Mouse (Mus musculus): ENCODE results near the gene Stk39. TPM values are rescaled to one million over a fixed set of nuclear protein-coding genes. Genes with fewer than 3 reads are reported as not detected.

The Stk39 gene
- polyA plus RNA-seq, 1 experiment from 2014 or later, result 35.8 TPM

DNA sequence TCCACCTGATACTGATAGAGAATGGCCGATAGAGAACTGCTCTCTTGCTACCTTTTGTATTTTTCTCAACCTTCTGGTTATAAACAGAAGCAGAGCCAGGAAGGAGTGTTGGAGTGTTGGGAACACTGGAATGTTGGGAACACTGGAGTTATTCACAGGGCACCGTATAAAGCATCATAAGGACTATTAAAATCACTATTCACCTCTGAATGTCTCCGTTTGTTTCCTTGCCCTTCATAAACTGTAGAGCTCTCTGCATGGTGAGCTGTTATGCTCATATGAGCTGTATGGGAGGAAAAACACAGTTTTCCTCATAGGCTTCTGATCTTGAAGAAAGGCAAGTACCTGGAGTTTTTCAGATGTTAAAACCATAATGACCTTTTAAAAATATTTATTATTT, 295.6 kb downstream of the Stk39 start:
- Histone ChIP-seq H3K4me2 (no peak overlapping the region), H3K4me1 (replicated peaks) (peaks cover under 1% of the 10 kb centered on the region; the same call in 1 of the 2 replicates), H3K4me3 (no peak overlapping the region), H3K9ac (no peak overlapping the region), H3K27ac (replicated peaks) (no peak overlapping the region; the same call in 1 of the 2 replicates), H3K9me3 (peaks cover 3% of the 10 kb centered on the region; the same call in 1 of the 2 replicates), H3K36me3 (no peaks in the 10 kb centered on the region), H3K27me3 (no peaks in the 10 kb centered on the region)
- WGBS, result 89% methylated on average over 3 of the region's 3 CpGs
- no peak for ATAC-seq (ENCODE audit: low read depth)

DNA sequence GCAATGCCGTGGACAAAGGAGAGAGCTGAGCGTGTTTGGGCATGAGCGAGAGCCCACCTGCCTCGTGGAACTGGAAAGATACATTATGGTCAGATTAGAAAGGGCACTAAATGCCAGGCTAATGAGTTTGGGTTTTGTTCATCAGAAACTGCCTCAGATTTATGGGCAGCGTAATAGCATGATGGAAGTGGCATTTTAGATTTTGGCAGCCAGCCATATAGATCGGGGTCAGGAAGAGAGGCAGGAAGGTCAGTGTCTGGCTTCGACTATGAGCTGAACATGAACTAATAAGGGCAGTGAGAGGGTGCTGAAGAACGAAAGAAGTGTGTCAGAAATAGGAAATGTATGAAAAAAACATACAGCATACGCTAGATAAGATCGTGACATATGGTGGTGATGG, 300.8 kb downstream of the Stk39 start:
- Histone ChIP-seq H3K4me3 (no peak overlapping the region), H3K4me2 (no peak overlapping the region), H3K27ac (replicated peaks) (no peak overlapping the region), H3K9ac (no peak overlapping the region), H3K9me3 (no peaks in the 10 kb centered on the region), H3K4me1 (replicated peaks) (peaks cover 6% of the 10 kb centered on the region; the same call in 1 of the 2 replicates), H3K27me3 (no peaks in the 10 kb centered on the region), H3K36me3 (no peaks in the 10 kb centered on the region)
- ATAC-seq (ENCODE audit: low read depth), result no peak
- WGBS, result 64% methylated on average over 10 of the region's 10 CpGs

DNA sequence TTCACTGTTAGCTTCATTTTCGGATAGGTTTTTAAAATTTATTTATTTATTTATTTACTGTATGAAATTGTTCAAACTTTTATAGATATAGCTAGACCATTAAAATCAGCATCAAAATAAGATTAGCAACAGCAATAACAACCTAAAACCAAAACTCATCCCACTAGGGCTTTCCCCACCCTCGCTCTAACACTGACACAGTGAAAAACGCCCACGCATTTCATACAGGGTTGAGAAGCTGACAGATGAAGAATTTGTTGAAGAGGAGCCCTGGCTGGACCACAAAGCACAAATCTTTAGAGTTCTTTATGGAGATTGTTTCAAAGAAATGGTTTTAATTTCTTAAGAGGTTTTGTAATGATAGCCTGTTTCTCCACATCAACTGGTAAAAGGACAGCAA, 310.1 kb downstream of the Stk39 start:
- no peaks in the 10 kb centered on the region for H3K27me3 ChIP-seq
- no peaks in the 10 kb centered on the region for H3K9me3 ChIP-seq
- H3K4me1 ChIP-seq (replicated peaks), result no peaks in the 10 kb centered on the region
- WGBS, result 88% methylated on average over 4 of the region's 4 CpGs
- no peak overlapping the region for H3K4me3 ChIP-seq
- no peak overlapping the region for H3K4me2 ChIP-seq
- ATAC-seq (ENCODE audit: low read depth), result no peak
- H3K36me3 ChIP-seq, result no peaks in the 10 kb centered on the region
- H3K9ac ChIP-seq, result no peak overlapping the region
- no peak overlapping the region for H3K27ac ChIP-seq (replicated peaks)

DNA sequence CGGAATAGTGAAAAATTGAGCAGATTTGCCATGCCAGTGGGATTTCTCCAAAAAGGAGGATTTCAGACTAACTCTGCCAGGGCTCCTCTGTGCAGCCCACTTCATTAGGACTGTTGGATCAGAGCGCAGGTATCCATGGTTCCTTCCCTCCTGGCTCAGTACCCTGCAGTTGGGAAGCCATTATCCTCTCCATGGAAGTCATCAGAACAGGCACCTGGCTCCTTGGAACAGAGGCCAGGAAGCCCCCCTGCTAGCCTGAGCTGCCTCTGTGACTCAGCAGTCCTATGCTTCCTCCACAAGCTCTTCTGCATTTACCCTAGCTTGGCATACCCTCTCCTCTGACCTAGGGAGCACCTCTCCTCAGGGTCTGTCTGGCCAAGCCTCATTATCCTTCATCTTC, 311.5 kb downstream of the Stk39 start:
- no peaks in the 10 kb centered on the region for H3K27me3 ChIP-seq
- H3K4me2 ChIP-seq, result no peak overlapping the region
- no peaks in the 10 kb centered on the region for H3K4me1 ChIP-seq (replicated peaks)
- no peaks in the 10 kb centered on the region for H3K36me3 ChIP-seq
- H3K9ac ChIP-seq, result no peak overlapping the region
- H3K27ac ChIP-seq (replicated peaks), result no peak overlapping the region
- WGBS, result 98% methylated on average over 2 of the region's 2 CpGs
- H3K4me3 ChIP-seq, result no peak overlapping the region
- ATAC-seq (ENCODE audit: low read depth), result no peak
- no peaks in the 10 kb centered on the region for H3K9me3 ChIP-seq

Other genes starting within 250 kb of the Stk39 start
- not detected in 2 replicates for gene 4933409G03Rik, start 110.1 kb upstream of the Stk39 start, polyA plus RNA-seq (2015; fragmentation: Nextera tagmentation; extraction: Ambion mirVana)
- gene 4932414N04Rik, start 184.2 kb upstream of the Stk39 start, polyA plus RNA-seq (2015; fragmentation: Nextera tagmentation; extraction: Ambion mirVana), result not detected in 2 replicates